Mouse (Mus musculus) kidney, adult 2 months (tissue): ENCODE data around the gene Cdcp2. TPM values are rescaled to one million over a fixed set of nuclear protein-coding genes. Genes with fewer than 3 reads are reported as not detected.

ENCODE experiments used
- DNase-seq: peaks from one replicate; pipeline ENCODE4 v3.0.0; 2021
- H3K27ac ChIP-seq: fragments of 200-500 bp; 2 replicates; pipeline ENCODE4 v1.5.1; 2012; ENCODE audit warnings: low read depth, low read length, control low read depth, inconsistent platforms; ENCODE audit not compliant: insufficient read depth
- H3K27me3 ChIP-seq: fragments of 200-500 bp; replicated peaks from 2 replicates; pipeline ENCODE4 v1.6.1; 2012; ENCODE audit warnings: mild to moderate bottlenecking, moderate library complexity, low read length, inconsistent platforms; ENCODE audit not compliant: control insufficient read depth, insufficient read depth
- H3K36me3 ChIP-seq: fragments of 200-500 bp; 2 replicates; pipeline ENCODE4 v1.6.1; 2012; ENCODE audit warnings: mild to moderate bottlenecking, moderate library complexity, low read length, inconsistent platforms; ENCODE audit not compliant: control insufficient read depth, insufficient read depth
- H3K4me1 ChIP-seq: fragments of 200-500 bp; 2 replicates; pipeline ENCODE4 v1.6.1; 2011; ENCODE audit warnings: low read length; ENCODE audit not compliant: control insufficient read depth, insufficient read depth
- H3K4me3 ChIP-seq: fragments of 200-500 bp; 2 replicates; pipeline ENCODE4 v1.5.1; 2011; ENCODE audit warnings: mild to moderate bottlenecking, low read depth, low read length, control low read depth; ENCODE audit not compliant: insufficient read depth
- CTCF ChIP-seq: fragments of 200-500 bp; conservative IDR thresholded peaks from 2 replicates; pipeline ENCODE4 v1.5.1; 2011; ENCODE audit warnings: low read depth, mild to moderate bottlenecking, control low read depth, low read length, moderate library complexity, mixed read lengths; ENCODE audit not compliant: insufficient read depth, insufficient read length
- POLR2A ChIP-seq: fragments of 200-500 bp; IDR thresholded peaks from one replicate; pipeline ENCODE4 v1.6.1; 2011; ENCODE audit warnings: low read depth, low read length, control low read depth
- whole genome bisulfite sequencing: fragments of 180-500 bp; shearing (Covaris S2); methylation state at CpG from one replicate; pipeline ENCODE4 v1.1.7; 2018; 5-methylcytosine and 5-hydroxymethylcytosine counted together
- polyA plus RNA-seq: library from polyadenylated mRNA; depleted of rRNA; stranded (reverse); fragments of >200 nt; gene quantifications from 2 replicates; pipeline ENCODE4 v1.2.3, GENCODE M21; 2012

Cdcp2 gene
- polyA plus RNA-seq, 1 experiment: not detected

DNA sequence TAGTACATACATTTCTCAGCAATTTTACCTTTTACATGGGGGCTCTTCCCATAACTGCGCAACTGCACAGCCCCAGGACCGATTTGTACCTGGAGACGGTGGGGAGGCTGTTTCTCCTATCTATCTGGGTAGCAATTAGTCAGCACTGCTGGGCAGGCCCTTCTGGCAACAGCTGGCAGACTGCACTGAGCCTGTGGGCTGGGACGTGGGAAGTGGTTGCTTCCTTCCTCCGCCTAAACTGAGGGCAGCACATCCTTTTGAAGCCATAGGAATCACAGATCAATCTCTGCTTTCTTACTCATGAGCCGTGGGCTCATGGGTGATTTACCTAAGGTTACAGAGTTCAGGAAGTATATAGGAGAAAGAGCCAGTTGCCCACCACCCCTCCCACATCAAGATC is 37.9 kb upstream of the Cdcp2 start:
- Histone ChIP-seq H3K27me3 (no peaks in the 10 kb centered on the region), H3K27ac (no peak overlapping the region), H3K4me1 (no peaks in the 10 kb centered on the region), H3K36me3 (no peaks in the 10 kb centered on the region; the same call in 1 of the 2 replicates), H3K4me3 (no peak overlapping the region)
- DNase-seq: no peak
- TF ChIP-seq POLR2A (no peak), CTCF (no peak)
- WGBS: 77% methylated on average over 6 of the region's 6 CpGs

DNA sequence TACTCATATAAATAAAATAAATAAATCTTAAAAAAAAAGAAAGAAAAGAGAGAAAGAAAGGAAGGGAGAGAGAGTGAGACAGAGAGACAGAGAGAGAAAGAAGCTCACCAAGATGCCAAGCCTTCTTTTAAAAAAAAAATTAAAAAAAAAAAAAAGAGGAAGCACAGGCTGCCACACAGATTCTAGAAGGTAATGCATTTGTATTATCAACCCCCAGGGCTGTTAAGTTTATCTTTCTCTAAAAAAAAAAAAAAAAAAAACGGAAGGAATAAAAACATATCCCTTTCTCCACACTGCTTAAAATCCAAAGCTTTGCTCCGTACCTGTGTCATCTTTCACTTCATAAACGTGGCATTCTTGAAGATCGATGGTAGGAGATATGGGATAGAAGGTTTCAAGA is 35.1 kb upstream of the Cdcp2 start:
- no peaks in the 10 kb centered on the region; the same call in 1 of the 2 replicates for H3K36me3 ChIP-seq
- TF ChIP-seq CTCF (no peak), POLR2A (no peak)
- no peak overlapping the region for H3K4me3 ChIP-seq
- H3K27ac ChIP-seq: no peak overlapping the region
- no peaks in the 10 kb centered on the region for H3K27me3 ChIP-seq
- WGBS: 95% methylated on average over 4 of the region's 4 CpGs
- H3K4me1 ChIP-seq: peaks cover 8% of the 10 kb centered on the region; the same call in 1 of the 2 replicates
- DNase-seq: no peak

DNA sequence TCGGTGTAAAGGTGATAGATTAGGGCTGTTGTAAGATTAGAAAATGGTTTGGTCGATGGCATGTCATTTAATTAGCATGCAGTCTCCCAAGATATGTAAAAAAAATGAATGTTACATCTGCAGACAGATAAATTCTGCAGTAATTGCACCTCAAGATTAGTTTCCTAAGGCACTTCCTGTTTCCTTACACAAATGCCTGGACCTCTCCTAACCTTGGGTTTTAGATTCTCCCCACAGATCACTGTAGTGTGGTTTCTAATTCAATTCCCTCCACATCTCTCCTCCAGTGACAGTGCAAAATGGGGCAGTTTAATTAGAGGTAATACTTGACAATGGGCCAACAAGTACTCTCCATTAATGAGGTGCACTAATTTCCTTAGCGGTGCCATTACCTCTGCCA is 33.5 kb upstream of the Cdcp2 start:
- no peak overlapping the region for H3K4me3 ChIP-seq
- no peak for TF ChIP-seq POLR2A
- no peak for TF ChIP-seq CTCF
- H3K27me3 ChIP-seq: no peaks in the 10 kb centered on the region
- 85% methylated on average over 3 of the region's 3 CpGs for WGBS
- H3K4me1 ChIP-seq: peaks cover 8% of the 10 kb centered on the region; the same call in 1 of the 2 replicates
- H3K27ac ChIP-seq: no peak overlapping the region
- H3K36me3 ChIP-seq: no peaks in the 10 kb centered on the region; the same call in 1 of the 2 replicates
- no peak for DNase-seq

DNA sequence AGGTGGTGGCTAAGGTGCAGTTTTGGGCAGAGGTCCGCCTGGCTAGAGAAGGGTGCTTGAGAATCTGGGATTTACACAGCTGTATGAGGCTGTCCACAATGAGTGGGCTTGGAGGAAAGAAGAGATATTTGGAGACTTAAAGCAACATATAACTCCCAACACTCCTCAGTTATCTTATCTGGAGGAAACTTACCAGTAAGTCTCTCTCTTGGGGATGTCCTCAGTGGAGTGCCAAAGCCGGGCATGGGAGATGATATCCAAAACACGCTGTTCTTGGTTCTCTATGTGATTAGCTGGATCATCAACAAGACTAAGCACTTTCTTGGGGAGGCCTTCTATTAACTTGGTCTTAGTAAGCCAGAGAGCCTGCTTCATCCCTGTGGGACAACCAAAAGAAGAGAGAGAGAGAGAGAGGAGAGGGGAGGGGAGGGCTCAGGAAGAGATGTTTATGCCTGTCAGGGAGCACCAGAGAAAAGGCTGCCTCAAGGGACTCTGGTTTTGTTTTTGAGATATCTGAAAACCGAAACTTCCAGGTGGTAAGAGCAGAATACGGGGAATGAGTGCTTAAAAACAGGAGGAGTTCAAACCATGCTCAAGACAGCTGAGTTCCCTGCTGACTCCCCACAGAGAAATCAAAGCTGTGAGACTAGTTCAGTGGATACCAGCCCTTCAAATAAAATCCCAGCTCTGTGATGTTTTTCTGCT is 32.1 kb upstream of the Cdcp2 start:
- no peaks in the 10 kb centered on the region for H3K36me3 ChIP-seq
- no peaks in the 10 kb centered on the region for H3K27me3 ChIP-seq
- no peak overlapping the region for H3K4me3 ChIP-seq
- TF ChIP-seq CTCF (no peak), POLR2A (no peak)
- no peak overlapping the region for H3K27ac ChIP-seq
- peaks cover 8% of the 10 kb centered on the region; the same call in 1 of the 2 replicates for H3K4me1 ChIP-seq
- no peak for DNase-seq
- 90% methylated on average over 5 of the region's 5 CpGs for WGBS

DNA sequence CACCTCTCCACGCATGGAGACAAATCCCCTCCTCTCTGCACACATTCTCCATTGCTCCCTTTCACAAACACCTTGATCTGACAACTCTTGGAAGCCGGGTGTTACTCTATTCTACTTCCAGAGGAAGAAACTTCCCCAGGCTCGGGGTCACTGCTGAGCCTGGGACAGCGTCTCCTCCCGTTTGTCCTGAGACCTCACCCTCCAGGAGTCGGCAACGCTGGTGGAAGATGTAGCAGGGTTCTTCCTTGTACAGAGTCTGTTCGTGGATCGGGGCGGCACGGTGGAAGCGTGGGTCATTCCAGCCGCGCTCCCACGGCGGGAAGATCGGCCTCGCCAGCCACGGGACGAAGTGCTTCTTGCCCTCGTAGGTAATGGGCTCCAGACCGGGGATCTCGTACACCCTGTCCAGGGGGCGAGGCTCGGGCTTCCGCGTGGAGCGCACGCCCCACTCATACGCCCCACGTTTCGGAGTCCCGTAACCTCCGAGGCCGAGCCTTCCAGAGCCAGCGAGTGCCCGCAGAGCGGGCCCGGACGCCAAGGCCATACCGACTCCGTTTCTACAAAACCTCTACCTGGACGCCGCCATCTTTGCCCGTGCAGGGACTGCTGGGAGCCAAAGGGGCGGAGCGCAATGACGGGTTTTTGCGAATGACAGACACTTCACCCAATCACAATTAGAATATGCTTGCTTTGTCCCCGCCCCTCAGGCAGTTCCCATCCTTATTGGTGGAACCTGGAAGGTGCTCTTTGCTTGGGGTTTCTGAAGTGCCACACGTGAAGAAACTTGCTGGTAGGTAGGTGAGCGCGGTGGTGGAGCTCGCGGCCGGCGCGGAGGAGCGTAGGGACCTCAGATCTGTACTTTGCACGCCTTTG is 30.2 kb upstream of the Cdcp2 start, which contains the start of the genes Mrpl37 and Cyb5rl:
TSS of gene Mrpl37 (minus strand) at position 617 of the 873 bp plus-strand sequence.
TSS of gene Cyb5rl (plus strand) at position 737 of the 873 bp plus-strand sequence.
- Histone ChIP-seq H3K27ac (peak within 1 kb of the TSS; percentile 52), H3K4me1 (peaks cover 8% of the 10 kb centered on the region; the same call in 1 of the 2 replicates), H3K27me3 (no peaks in the 10 kb centered on the region), H3K36me3 (no peaks in the 10 kb centered on the region), H3K4me3 (peak within 1 kb of the TSS; percentile 96)
- DNase-seq: peak; percentile 98
- WGBS: under 1% methylated on average over 60 of the region's 60 CpGs
- TF ChIP-seq CTCF (no peak), POLR2A (peak; percentile 83)

GRCm38 (mm10) chr4:107067151-107067840 is 29.4 kb upstream of the Cdcp2 start:
- peak overlapping the region; percentile 41 for H3K27ac ChIP-seq
- no peak for TF ChIP-seq POLR2A
- no peak for TF ChIP-seq CTCF
- no peaks in the 10 kb centered on the region for H3K36me3 ChIP-seq
- peak overlapping the region; percentile 96 for H3K4me3 ChIP-seq
- no peak for DNase-seq
- no peaks in the 10 kb centered on the region for H3K27me3 ChIP-seq
- peaks cover 8% of the 10 kb centered on the region; the same call in 1 of the 2 replicates for H3K4me1 ChIP-seq
- WGBS: 5% methylated on average over 33 of the region's 33 CpGs

DNA sequence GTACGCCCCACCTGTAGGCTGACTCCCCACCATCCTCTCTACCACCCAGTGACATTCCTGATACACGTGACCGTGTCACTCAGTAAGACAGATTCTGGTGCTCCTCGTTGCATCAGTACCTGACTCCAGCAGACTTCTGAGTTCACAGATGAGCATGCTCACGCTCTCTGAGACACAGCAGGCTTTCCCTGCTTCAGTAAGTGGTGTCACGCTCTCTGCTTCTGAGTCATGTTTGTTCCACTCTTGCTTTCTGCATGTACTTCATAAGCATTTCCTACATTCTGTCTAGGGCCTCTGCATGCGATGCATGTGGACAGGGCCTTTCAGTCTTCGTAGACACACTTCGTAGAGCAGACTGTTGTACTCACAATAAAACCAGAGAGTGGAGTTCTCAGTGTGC is 24.3 kb upstream of the Cdcp2 start:
- 75% methylated on average over 9 of the region's 9 CpGs for WGBS
- no peak overlapping the region for H3K27ac ChIP-seq
- H3K4me1 ChIP-seq: no peaks in the 10 kb centered on the region
- no peaks in the 10 kb centered on the region for H3K27me3 ChIP-seq
- TF ChIP-seq POLR2A (no peak), CTCF (no peak)
- no peak overlapping the region for H3K4me3 ChIP-seq
- no peaks in the 10 kb centered on the region for H3K36me3 ChIP-seq
- no peak for DNase-seq
